Mouse (Mus musculus): ENCODE results near the gene Ankrd36. TPM values are rescaled to one million over a fixed set of nuclear protein-coding genes. Genes with fewer than 3 reads are reported as not detected.

Gene Ankrd36
- polyA plus RNA-seq (2014; fragmentation: Nextera tagmentation; extraction: Ambion mirVana), result not detected in 2 replicates

GRCm38 (mm10) chr11:5569474-5569873, at the start of gene Ankrd36:
Ankrd36 (plus strand) TSS chr11:5569684.
- H3K4me2 ChIP-seq (ENCODE audit: low read length), result no peak within 1 kb of the TSS
- no peaks in the 10 kb centered on the region for H3K9me3 ChIP-seq (ENCODE audit: control insufficient read depth, low read length)
- no peak for DNase-seq (ENCODE audit: low spot score)
- H3K27me3 ChIP-seq (replicated peaks; ENCODE audit: control insufficient read depth, insufficient read depth, low read length), result no peaks in the 10 kb centered on the region
- H3K4me3 ChIP-seq (ENCODE audit: low read depth, low read length), result no peak within 1 kb of the TSS
- ATAC-seq (replicated peaks; ENCODE audit: low FRiP score, low TSS enrichment, low read depth), result no peak
- no peaks in the 10 kb centered on the region for H3K4me1 ChIP-seq (replicated peaks; ENCODE audit: control insufficient read depth, insufficient read depth, low read length)
- no peaks in the 10 kb centered on the region for H3K36me3 ChIP-seq (ENCODE audit: control insufficient read depth, insufficient read depth, low read length)
- H3K27ac ChIP-seq (ENCODE audit: low read depth), result no peak within 1 kb of the TSS
- no peak within 1 kb of the TSS for H3K9ac ChIP-seq (ENCODE audit: low read length)
- WGBS, result 81% methylated on average over 12 of the region's 12 CpGs

- Histone ChIP-seq H3K36me3 (ENCODE audit: control insufficient read depth, insufficient read depth, low read length) (peaks cover 35% of the 10 kb centered on the region), H3K9me3 (ENCODE audit: control insufficient read depth, low read length) (no peaks in the 10 kb centered on the region), H3K9ac (ENCODE audit: low read length) (peak within 1 kb of the TSS; percentile 99), H3K4me1 (replicated peaks; ENCODE audit: control insufficient read depth, insufficient read depth, low read length) (peaks cover 10% of the 10 kb centered on the region), H3K4me2 (ENCODE audit: low read length) (peak within 1 kb of the TSS; percentile 63), H3K27ac (ENCODE audit: low read depth) (peak within 1 kb of the TSS; percentile 95), H3K4me3 (ENCODE audit: low read depth, low read length) (peak within 1 kb of the TSS; percentile 93), H3K27me3 (replicated peaks; ENCODE audit: control insufficient read depth, insufficient read depth, low read length) (no peaks in the 10 kb centered on the region)
- WGBS, result under 1% methylated on average over 71 of the region's 72 CpGs
- DNase-seq (ENCODE audit: low spot score) (peak; percentile 99), ATAC-seq (replicated peaks; ENCODE audit: low FRiP score, low TSS enrichment, low read depth) (peak; percentile 98)
Observed at GRCm38 (mm10) chr11:5520412-5521265, 48.8 kb upstream of the Ankrd36 start, which contains the start of gene Xbp1. Xbp1 (plus strand) TSS chr11:5520659.

- H3K27me3 ChIP-seq (replicated peaks; ENCODE audit: control insufficient read depth, insufficient read depth, low read length), result no peaks in the 10 kb centered on the region
- peak overlapping the region; percentile 95 for H3K27ac ChIP-seq (ENCODE audit: low read depth)
- H3K4me2 ChIP-seq (ENCODE audit: low read length), result peak overlapping the region; percentile 63
- DNase-seq (ENCODE audit: low spot score) (no peak), ATAC-seq (replicated peaks; ENCODE audit: low FRiP score, low TSS enrichment, low read depth) (no peak; the same call in 1 of the 2 replicates)
- H3K36me3 ChIP-seq (ENCODE audit: control insufficient read depth, insufficient read depth, low read length), result peaks cover 40% of the 10 kb centered on the region
- peaks cover 10% of the 10 kb centered on the region for H3K4me1 ChIP-seq (replicated peaks; ENCODE audit: control insufficient read depth, insufficient read depth, low read length)
- no peaks in the 10 kb centered on the region for H3K9me3 ChIP-seq (ENCODE audit: control insufficient read depth, low read length)
- H3K9ac ChIP-seq (ENCODE audit: low read length), result peak overlapping the region; percentile 99
- 0% methylated on average over 13 of the region's 13 CpGs for WGBS
- peak overlapping the region; percentile 93 for H3K4me3 ChIP-seq (ENCODE audit: low read depth, low read length)
Observed at GRCm38 (mm10) chr11:5521266-5521515, 48.3 kb upstream of the Ankrd36 start.

DNA sequence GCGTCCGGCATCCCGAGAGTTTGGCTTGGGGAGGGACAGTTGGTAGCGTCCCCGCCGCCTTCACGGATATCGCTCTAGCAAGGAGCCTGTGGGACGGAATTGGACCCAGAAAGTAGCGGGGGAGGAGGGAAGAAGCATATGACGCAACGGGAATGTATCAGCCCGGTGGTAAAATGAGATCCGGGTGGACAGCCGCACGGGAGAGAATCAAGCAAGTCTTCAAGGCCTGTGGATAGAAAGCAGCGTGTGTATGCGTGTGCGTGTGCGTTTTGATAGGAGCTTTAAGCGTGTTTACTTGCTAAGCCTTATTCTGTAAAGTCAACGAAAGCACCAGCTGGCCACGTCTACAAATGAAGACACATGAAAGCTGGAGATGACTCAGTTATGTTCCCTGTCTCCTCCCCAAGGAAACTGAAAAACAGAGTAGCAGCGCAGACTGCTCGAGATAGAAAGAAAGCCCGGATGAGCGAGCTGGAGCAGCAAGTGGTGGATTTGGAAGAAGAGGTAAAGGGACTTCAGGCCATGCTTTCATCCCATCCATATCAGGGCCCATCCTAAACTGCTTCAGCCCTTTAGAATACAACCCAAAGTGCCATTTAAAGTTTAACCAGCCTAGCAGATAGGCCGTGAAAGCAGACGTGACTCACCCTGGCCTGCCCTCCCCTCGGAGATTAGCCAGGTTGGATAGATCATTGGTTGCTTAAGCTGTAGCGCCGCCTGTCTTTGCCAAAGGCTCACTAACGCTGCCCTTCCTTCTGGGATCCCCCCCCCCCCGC, 47.8 kb upstream of the Ankrd36 start:
- peaks cover 45% of the 10 kb centered on the region for H3K36me3 ChIP-seq (ENCODE audit: control insufficient read depth, insufficient read depth, low read length)
- H3K4me3 ChIP-seq (ENCODE audit: low read depth, low read length), result peak overlapping the region; percentile 93
- H3K4me2 ChIP-seq (ENCODE audit: low read length), result peak overlapping the region; percentile 63
- peaks cover 10% of the 10 kb centered on the region for H3K4me1 ChIP-seq (replicated peaks; ENCODE audit: control insufficient read depth, insufficient read depth, low read length)
- DNase-seq (ENCODE audit: low spot score) (peak; percentile 83), ATAC-seq (replicated peaks; ENCODE audit: low FRiP score, low TSS enrichment, low read depth) (peak; percentile 41)
- peak overlapping the region; percentile 99 for H3K9ac ChIP-seq (ENCODE audit: low read length)
- no peaks in the 10 kb centered on the region for H3K27me3 ChIP-seq (replicated peaks; ENCODE audit: control insufficient read depth, insufficient read depth, low read length)
- under 1% methylated on average over 34 of the region's 34 CpGs for WGBS
- H3K27ac ChIP-seq (ENCODE audit: low read depth), result peak overlapping the region; percentile 95
- H3K9me3 ChIP-seq (ENCODE audit: control insufficient read depth, low read length), result no peaks in the 10 kb centered on the region

DNA sequence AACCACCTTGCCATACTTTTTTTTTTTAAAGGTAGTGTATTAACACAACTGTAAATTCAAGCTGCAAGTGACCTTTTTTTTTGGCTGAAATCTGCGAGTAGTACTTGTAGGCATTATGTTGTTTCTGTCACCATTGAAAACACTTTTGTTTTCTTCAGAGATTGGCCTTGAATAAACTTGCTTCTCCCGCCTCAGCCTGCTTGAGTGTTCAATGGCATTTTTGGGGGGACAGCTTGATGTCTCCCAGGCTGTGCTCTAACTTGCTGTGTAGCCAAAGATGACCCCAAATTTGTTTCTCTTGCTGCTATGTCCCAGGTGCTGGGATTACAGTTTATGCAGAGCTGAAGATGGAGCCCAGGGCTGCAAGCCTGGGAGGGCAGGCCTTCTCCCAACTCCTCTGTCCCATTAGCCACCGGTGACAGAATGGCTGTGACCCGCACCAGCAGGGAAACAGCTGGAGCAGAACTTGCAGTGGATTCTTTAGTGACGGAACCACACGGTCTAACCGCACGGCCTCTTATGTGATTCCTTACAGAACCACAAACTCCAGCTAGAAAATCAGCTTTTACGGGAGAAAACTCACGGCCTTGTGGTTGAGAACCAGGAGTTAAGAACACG, 46.6 kb upstream of the Ankrd36 start:
- Histone ChIP-seq H3K27ac (ENCODE audit: low read depth) (no peak overlapping the region), H3K36me3 (ENCODE audit: control insufficient read depth, insufficient read depth, low read length) (peaks cover 56% of the 10 kb centered on the region), H3K9ac (ENCODE audit: low read length) (no peak overlapping the region; the same call in 1 of the 2 replicates)

DNA sequence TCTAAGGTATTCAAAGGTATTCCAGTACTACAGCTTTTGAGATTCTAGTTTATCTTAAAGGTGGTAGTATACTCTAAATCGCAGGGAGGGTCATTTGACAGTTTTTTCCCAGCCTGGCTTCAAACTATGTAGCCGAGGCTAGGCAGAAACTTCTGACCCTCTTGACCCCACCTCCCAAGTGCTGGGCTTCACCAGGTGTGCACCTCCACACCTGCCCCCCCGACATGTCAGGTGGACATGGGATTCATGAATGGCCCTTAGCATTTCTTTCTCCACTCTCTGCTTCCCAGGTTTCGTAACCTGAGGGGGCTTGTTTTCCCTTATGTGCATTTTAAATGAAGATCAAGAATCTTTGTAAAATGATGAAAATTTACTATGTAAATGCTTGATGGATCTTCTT, 44.1 kb upstream of the Ankrd36 start:
- WGBS, result 84% methylated on average over 4 of the region's 4 CpGs
- H3K4me1 ChIP-seq (replicated peaks; ENCODE audit: control insufficient read depth, insufficient read depth, low read length), result peaks cover 10% of the 10 kb centered on the region
- no peak overlapping the region for H3K4me3 ChIP-seq (ENCODE audit: low read depth, low read length)
- H3K9ac ChIP-seq (ENCODE audit: low read length), result no peak overlapping the region
- no peaks in the 10 kb centered on the region for H3K27me3 ChIP-seq (replicated peaks; ENCODE audit: control insufficient read depth, insufficient read depth, low read length)
- ATAC-seq (replicated peaks; ENCODE audit: low FRiP score, low TSS enrichment, low read depth) (no peak), DNase-seq (ENCODE audit: low spot score) (no peak)
- no peak overlapping the region for H3K4me2 ChIP-seq (ENCODE audit: low read length)
- H3K36me3 ChIP-seq (ENCODE audit: control insufficient read depth, insufficient read depth, low read length), result peaks cover 80% of the 10 kb centered on the region
- no peaks in the 10 kb centered on the region for H3K9me3 ChIP-seq (ENCODE audit: control insufficient read depth, low read length)
- H3K27ac ChIP-seq (ENCODE audit: low read depth), result no peak overlapping the region

More for the DNA sequence above, 46.6 kb upstream of the Ankrd36 start:
- H3K4me1 ChIP-seq (replicated peaks; ENCODE audit: control insufficient read depth, insufficient read depth, low read length), result peaks cover 10% of the 10 kb centered on the region
- DNase-seq (ENCODE audit: low spot score) (no peak), ATAC-seq (replicated peaks; ENCODE audit: low FRiP score, low TSS enrichment, low read depth) (no peak)
- 88% methylated on average over 11 of the region's 11 CpGs for WGBS
- peak overlapping the region; percentile 93; the same call in 1 of the 2 replicates for H3K4me3 ChIP-seq (ENCODE audit: low read depth, low read length)
- peak overlapping the region; percentile 63 for H3K4me2 ChIP-seq (ENCODE audit: low read length)
- no peaks in the 10 kb centered on the region for H3K27me3 ChIP-seq (replicated peaks; ENCODE audit: control insufficient read depth, insufficient read depth, low read length)
- H3K9me3 ChIP-seq (ENCODE audit: control insufficient read depth, low read length), result no peaks in the 10 kb centered on the region

GRCm38 (mm10) chr11:5526573-5527439, 42.7 kb upstream of the Ankrd36 start:
- H3K36me3 ChIP-seq (ENCODE audit: control insufficient read depth, insufficient read depth, low read length), result peaks cover 94% of the 10 kb centered on the region
- peaks cover 10% of the 10 kb centered on the region for H3K4me1 ChIP-seq (replicated peaks; ENCODE audit: control insufficient read depth, insufficient read depth, low read length)
- H3K9me3 ChIP-seq (ENCODE audit: control insufficient read depth, low read length), result no peaks in the 10 kb centered on the region
- H3K27ac ChIP-seq (ENCODE audit: low read depth), result no peak overlapping the region
- H3K9ac ChIP-seq (ENCODE audit: low read length), result no peak overlapping the region
- no peak overlapping the region for H3K4me2 ChIP-seq (ENCODE audit: low read length)
- DNase-seq (ENCODE audit: low spot score) (no peak), ATAC-seq (replicated peaks; ENCODE audit: low FRiP score, low TSS enrichment, low read depth) (no peak)
- no peak overlapping the region for H3K4me3 ChIP-seq (ENCODE audit: low read depth, low read length)
- WGBS, result 89% methylated on average over 7 of the region's 7 CpGs
- no peaks in the 10 kb centered on the region for H3K27me3 ChIP-seq (replicated peaks; ENCODE audit: control insufficient read depth, insufficient read depth, low read length)
